Mouse (Mus musculus) T-helper 1 cell (primary cell): ENCODE results near the gene Zfp523.
"Not testable (repeated sequence)": the region's sequence is repeated elsewhere in the genome, so short reads cannot be mapped to it uniquely, and the experiment has no call there.

Experiments used
- in situ Hi-C: fragments of 300-600 bp; cut with MboI, MseI; formaldehyde crosslinking; loops from one replicate; pipeline ENCODE4 v1.15.1; 2025; ENCODE audit warnings: high pct_unique_total_duplicates

The Zfp523 gene

DNA sequence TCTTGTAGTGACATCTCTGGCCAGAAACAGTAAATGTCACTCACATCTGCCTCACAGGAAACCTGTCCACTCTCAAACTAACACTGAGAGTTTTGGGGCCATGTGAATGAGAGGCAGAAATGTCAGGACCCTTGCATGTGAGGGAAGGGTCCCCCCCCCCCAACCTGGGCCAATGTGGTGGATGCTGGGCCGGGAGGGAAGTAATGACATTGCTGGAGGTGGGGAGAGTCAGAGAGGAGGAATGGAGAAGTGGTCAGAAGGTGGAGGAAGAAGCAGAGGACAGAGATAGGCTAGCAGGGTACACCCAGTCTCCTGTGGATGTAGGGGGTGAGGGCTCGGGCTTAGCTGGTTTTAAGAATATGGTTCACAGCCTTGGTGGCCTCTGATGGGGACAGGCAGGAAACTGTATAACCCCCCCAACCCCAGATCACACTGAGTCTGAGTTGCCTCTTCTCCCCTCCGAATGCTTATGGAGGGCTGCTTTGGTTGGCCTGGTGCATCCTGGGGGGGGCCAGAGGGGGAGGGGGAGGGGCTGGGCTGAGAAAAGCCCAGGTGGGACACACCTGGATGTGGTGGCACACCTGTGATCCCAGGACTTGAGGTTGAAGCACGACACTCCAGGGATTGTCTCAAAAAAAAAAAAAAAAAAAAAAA, 32.7 kb downstream of the Zfp523 start:
- in situ Hi-C loops: no loop called here

DNA sequence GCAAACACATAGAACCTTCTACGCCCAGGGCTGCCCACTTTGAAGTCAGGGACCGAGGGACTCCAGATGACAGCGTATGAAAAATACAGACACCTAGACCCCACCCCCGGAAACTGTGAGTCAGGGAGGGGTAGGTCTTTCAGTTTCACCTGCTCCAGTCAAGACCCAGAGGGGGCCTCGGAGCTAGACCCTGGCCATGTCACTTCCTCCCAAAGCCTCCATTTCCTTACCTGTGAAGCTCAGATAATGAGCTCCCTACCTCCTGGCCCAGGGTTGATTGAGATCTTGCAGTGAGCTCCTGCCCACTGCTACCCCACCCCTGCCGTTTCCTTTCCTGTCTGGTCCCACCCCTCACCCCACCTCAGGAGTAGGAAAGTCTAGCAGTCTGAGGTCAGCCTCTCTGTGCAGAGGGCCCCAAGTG, 35.0 kb downstream of the Zfp523 start:
- in situ Hi-C loops: no loop called here

DNA sequence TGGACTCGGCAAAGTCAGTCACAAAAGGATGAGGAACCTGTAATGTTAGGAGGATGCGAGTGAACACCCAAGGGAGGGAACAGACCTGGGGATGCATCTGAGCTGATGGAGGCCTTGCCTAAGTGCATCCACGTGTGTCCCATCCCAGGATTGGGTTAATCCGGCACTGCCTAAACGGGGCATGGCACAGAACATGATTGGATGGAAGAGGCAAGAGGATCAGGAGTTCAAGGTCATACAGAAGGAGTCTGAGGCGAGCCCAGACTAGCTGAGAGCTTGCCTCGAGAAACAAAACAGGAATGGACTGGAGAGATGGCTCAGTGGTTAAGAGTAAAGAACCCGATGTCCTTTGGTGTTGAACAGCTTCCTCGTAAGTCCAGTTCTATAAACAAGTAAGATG, 35.5 kb downstream of the Zfp523 start:
- in situ Hi-C loops: no loop called here

DNA sequence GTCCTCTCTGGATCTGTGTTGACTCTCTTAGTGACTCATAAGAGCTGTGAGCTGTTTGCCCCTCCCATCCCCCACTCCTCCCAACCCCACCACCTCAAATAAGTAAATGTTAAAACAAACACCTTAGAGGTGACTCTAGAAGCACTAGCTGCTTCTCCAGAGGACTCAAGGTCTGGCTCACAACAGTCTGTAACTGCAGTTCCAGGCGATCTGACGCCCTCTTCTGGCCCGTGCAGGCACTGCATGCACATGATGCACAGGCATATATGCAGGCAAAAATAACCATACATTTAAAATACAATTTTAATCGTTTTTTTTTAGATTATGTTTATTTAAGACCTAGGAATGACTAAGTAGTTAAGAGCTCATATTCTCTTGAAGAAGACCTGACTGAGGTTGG, 36.3 kb downstream of the Zfp523 start:
- in situ Hi-C loops: no loop called here

DNA sequence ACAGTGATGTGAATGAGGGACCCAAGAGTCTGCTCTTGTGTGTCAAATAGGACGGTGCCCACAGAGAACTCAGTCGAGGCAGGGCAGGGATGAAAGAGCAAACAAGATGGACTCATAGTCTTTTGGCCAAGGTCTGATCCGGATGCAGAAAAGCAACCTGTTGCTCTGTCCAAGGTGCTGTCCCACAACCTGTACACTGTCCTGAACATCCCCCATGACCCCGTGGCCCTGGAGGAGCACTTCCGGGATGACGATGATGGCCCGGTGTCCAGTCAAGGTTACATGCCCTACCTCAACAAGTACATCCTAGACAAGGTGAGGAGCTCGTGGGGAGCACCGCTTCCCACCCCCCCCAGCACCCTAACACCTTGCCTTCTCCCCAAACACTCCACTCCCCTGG, 39.9 kb downstream of the Zfp523 start:
- in situ Hi-C loops: no loop called here

DNA sequence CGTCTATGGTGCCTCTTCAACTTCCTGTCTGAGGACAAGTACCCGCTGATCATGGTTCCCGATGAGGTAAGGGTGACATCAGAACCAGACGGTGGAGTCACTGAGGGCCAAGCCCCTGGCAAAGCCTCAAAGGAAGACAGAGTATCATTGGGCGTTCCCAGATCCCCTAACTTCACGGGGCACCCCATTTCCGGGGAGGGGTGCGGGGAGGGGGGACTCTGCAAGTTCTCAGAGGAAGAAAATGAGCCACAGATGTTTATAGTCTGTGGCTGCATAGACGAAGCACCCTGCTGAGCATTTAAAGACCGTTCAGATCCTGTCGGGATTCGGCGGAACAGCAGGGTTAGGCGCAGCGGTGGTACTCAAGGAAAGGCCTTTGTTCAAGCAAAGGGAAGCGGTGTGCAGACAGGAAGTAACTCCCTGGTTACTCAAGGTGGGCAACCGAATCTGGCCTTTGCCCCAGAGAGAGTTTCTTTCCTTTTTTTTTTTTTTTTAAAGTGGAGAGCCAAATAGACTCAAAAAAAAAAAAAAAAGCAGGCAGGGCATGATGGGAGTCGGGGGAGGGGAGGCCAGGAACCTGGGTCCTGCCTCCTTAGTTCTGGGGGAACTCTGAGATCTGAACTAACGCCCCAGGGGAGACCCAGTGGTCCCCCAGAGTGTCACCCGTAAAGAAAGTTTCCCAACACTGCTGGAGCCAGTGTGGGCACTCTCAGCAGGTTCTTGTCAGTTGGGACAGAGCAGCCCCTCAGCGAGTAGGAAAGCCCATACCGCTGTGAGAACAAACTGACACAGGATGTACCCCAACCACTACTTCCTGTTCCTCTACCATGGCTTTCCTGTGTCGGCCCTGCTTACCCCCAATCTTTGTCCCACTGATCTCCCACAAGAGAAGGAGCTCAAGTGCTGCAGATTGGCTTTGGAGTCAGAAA, 41.1 kb downstream of the Zfp523 start:
- in situ Hi-C loops: no loop called here

DNA sequence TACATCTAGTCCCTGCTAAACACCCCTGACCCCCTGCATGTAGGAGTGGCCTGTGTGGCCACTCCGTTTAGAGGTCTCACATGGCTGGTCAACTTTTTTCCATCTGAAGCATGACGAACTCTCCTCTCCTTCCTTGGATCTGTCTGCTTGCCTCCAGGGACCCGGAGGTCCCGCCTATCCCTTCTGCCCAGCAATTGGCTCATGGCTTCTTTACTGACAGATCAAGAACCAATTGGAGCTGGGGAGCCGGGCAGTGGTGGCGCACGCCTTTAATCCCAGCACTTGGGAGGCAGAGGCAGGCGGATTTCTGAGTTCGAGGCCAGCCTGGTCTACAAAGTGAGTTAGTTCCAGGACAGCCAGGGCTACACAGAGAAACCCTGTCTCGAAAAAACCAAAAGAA, 45.5 kb downstream of the Zfp523 start:
- in situ Hi-C loops: not testable (repeated sequence)

DNA sequence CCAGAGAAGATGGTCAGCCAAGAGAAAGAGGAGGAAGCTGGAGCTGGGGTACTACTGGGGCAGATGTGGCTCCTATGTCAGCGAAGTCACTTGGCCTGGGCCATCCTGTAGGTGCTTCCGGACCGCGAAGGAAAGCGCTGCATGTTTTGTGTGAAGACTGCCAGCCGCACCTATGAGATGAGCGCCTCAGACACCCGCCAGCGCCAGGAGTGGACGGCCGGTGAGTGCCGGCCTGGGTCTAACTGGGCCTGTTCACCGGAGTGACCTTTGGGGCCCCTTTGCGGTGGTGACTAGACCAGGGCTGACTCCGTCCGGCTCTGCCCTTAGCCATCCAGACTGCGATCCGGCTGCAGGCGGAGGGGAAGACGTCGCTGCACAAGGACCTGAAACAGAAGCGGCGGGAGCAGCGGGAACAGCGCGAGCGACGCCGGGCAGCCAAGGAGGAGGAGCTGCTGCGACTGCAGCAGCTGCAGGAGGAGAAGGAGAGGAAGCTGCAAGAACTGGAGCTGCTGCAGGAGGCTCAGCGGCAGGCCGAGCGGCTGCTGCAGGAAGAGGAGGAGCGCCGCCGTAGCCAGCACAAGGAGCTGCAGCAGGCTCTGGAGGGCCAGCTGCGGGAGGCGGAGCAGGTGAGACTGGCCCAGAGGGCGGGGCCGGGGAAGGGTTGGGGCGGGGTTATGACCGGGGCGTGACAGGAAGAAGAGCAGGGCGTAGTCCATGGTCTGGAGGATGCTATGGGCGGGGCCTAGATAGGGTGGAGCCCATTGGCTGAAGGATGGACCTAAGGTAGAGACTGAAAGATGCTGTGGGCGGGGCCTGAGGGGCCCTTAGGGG, 46.8 kb downstream of the Zfp523 start:
- in situ Hi-C loops: no loop called here

DNA sequence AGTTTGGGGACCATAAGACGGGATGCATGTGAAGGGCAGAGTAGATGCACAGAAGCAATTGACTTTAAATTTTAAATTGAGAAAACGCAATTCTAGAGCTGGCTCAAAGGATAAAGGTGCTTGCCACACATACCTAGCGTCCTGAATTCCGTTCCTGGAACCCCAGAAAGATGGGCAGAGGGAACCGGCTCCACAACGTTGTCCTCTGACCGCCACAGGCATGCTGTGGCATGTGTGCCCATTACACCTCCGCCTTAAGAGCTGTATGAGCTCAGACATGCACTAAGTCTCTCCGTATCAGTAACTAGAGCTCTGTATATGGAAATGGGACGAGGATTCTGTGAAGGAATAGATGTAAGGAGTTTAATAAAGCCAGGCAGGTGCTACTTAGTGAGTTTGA, 47.7 kb downstream of the Zfp523 start:
- in situ Hi-C loops: loop anchor here (5.0 kb wide), 1 partner anchor 93 kb away; no protein-coding TSS in a partner anchor

DNA sequence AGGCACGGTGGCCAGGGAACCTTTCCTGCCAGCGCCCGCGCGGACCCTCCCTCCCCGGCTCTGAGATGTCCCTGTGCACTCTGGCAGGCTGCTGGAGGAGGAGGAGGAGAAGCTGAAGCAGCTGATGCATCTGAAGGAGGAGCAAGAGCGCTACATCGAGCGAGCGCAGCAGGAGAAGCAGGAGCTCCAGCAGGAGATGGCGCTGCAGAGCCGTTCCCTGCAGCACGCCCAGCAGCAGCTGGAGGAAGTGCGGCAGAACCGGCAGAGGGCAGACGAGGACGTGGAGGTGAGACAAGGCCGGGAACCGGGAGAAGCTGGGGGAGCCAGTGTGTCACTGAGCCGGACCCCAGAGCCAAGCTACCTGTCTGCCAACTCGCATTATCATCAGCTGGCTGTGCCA, 49.1 kb downstream of the Zfp523 start:
- in situ Hi-C loops: loop anchor here (5.0 kb wide), 1 partner anchor 91 kb away; no protein-coding TSS in a partner anchor

DNA sequence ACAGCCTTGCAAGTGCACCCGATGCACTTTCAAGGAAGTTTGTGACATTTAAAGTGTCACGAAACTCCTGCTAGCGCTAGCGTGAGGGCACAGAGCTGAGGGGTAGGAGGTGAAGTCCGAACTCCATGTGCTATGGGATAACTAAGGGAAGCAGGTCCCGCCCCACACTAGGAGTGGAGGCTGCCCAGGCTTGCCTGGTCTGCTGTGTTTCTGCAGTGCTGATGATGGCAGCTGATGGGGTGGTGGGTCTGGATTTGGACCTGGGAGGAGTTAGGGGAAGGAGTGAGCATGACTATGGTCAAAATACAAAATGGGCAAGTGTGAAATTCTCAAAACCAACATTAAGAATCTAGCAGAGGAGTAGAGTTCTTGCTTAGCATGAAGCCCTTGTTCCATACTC, 53.6 kb downstream of the Zfp523 start:
- in situ Hi-C loops: no loop called here

DNA sequence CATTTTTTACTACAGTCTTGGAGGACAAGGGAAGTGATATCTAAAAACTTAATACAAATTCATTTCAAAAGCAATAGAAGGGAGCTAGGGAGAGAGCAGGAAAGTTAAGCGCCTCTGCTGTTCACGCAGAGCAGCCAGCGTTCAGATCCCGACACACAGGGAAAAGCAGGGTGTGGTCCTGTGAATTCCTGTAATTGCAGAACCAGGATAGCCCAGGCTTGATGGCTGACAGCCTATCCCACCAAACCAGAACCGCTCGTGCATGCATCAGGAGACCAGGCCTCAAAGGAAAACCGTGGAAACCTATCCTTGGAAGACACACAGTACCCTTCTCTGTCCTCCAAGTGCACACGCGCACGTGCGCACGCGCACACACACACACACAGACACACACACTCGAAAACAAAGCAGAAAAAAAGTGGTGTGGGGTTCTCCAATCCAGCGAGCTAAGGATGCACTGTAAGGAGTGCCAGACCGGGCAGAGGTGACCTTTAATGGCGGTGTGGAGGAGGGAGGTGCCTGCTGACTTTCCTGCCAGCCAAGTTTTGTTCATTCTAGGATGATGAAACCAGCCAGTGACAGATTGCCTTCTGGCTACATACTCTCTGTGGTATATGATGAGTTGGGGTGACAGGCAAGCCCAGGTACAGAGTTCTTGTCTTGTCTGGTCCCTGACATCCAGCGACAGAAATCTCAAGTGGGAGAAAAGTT, 54.3 kb downstream of the Zfp523 start:
- in situ Hi-C loops: no loop called here

DNA sequence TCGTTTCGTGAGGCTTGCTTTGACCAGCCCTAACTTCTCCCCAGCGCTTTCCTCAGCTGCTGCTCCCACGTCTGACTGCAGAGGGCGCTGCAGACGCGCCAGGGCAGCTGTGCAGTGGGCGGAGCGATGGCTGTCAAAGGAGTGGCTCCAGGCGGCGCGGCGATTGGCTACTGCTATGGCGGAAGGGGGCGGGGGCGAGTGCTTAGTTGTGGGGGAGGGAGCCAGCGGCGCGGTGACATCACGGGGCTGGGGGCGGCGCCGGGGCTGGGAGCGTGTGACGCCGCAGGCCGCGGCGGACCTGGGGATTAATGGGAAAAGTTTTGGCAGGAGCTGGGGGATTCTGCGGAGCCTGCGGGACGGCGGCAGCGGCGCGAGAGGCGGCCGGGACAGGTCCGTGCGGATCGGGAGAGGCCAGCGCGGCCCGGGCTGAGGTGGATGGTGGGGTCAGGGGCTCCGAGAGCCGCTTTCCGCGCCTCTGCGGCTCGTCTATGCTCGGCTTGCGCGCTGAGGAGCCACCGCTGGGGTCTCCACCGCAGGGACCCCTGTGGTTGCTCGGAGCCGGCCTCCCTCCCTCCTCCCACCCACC, 55.6 kb downstream of the Zfp523 start, which contains the start of gene Ppard:
Gene Ppard, plus strand, starts transcription at position 226 of the 586 bp plus-strand sequence.
- in situ Hi-C loops: no loop called here

DNA sequence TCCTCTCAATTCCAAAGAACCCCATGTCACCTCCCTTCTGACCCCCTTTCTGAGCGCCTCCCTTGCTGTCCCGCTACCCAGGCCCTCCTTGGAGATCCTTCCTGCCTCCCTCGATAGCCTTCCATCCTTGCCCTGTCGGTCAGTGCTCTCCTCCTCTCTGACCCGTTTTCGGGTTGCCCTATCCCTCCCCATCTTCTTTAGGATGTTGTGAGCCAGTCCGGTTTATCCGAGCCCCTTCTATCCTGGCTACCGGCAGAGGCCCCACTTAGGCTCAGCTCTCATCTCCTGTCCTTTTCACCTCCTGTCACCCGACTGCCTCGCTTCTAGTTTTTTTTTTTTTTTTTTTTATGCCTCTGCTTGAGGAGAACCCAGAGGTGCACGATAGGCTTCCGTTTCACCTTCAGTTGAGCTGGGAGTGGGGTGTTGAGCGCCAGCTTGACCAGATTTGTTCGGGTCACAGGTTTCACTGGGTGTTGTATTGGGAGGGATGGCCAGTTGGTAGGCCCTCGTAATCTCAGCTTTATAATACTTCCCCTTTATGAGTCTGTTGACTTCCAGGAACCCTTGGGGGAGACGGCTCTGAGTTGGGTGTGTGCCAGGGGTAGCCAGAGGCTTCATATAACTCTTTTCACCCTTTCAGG, 56.3 kb downstream of the Zfp523 start:
- in situ Hi-C loops: no loop called here

DNA sequence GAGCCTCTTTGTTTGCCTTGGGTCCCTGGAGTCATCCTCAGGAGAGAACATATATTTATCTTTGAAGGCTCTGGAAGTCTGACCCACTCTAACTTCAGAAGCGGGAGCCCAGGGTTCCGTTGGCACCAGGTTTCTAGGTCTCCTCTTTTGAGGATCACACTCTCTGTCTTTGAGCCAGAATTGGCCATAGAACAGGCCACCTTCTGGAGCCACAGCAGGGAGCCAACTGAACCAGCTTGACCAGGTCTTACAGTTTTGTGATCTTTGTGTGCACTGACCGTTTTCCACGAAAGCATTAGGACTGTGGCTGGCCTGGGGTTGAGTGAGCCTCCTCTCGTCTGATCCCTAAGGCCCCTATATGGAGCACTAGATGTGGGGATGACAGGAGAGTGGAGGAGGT, 57.7 kb downstream of the Zfp523 start:
- in situ Hi-C loops: no loop called here

DNA sequence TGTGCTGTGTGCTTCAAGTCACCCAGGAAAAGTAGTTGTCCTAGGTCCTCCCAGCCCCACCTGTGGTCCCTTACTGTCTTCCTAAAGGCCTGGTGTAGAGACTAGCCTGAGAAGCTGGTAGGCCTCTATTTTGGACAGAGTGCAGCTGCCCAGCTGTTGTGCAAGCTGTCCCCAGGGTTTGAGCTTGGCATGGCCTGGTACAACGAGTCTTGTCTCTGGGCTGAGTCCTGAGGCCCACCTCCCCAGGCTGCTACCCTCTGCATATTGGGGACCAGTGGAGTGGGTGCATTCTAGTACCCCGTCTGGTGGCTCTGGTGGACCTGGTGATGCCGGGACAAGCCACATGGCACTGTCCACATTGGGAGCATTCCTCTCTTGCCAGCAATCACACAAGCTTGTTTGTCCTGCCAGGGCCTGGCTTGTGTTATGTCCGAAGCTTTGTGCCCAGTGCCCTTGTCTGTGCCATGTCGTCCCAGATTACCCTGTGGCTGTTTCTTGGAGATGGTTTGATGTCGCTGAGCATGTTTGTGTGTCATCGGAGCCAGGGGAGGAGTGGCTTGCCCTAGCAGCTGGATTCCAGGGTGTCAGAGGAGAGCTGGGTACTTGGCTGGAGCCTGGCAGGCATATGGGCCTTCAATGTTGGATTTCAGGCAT, 59.2 kb downstream of the Zfp523 start:
- in situ Hi-C loops: no loop called here

DNA sequence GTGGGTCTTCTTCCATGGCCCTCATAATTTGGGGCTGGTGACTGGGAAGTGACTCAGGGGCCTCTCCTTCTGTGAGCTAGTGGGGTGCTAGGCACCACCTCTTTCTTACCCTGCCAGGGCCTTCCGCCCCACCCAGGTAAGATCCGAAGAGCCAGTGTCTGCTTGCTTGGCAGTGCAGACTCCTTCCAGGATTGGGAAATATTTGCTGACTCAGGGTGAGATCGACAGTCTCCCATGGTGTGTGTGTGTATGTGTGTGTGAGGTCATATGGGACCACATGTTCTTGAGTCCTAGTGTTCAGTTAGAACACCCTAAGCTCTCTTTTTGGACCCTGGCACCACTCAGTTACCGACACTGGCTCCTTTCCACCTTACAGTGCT, 59.7 kb downstream of the Zfp523 start:
- in situ Hi-C loops: no loop called here

DNA sequence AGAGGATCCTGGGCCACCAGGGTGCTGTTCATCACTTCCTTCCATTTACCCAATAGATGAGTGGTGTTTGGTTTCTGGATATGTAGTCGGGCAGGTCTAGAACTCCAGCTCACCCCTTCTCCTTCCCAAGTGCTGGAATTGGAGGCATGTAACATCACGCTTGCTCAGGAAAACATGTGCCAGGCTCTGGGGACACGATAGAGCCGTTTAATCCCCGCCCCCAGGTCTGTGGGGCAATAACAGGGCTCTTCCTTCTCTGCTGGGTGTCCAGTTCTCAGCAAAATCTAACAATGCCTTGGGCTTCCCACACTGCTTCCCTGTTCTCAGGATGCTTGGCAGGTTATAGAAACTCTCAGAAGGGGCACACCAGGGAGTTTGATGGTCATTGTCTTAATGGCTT, 60.4 kb downstream of the Zfp523 start:
- in situ Hi-C loops: no loop called here

DNA sequence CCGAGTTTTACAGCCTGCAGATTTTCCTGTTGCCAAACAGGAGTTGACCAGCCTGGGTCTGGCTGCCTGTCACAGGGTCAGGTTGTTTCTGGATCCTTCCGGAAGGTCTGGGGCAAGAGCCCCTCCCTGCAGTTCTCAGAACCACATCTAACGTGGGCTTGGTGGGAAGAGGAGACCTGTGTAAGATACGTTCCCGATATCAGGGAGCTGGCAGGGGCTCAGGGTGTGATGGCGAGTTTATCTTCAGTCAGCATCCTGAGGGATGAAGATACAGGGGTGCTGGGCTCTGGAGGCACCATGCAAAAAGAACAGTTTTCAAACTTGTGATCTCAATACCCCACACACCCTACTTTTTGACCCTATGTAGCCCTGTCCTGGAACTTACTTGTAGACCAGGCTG, 60.9 kb downstream of the Zfp523 start:
- in situ Hi-C loops: no loop called here

DNA sequence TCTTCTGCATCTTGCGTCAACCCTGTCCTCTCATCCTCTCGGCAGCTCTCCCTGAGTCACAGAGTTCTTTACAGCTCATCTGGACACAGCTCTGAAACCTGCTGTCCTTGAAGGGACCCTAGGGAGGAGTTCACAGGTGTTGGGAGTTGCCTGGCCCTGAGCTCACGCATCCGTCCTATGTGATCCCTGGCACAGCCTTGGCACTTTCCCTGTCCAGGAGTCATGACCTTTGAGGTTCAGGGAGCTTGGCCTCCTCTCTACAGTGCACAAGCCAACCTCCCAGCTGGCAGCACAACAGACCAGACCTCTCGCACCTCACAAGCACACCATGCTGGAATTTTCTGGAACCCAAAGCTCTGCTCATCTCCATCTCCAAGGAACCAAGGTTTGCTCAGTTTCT, 63.9 kb downstream of the Zfp523 start:
- in situ Hi-C loops: no loop called here
